Mouse (Mus musculus): Measurements from ENCODE around the gene Gm10097. TPM values are rescaled to one million over a fixed set of nuclear protein-coding genes. Genes with fewer than 3 reads are reported as not detected.

The Gm10097 gene
- total and polyA plus RNA-seq, 3 experiments, result not detected

- H3K27ac ChIP-seq (ENCODE audit: control insufficient read depth, low read depth, low read length), result no peak overlapping the region
- H3K9me3 ChIP-seq (replicated peaks; ENCODE audit: insufficient read depth, low read length), result no peaks in the 10 kb centered on the region
- no peaks in the 10 kb centered on the region; a peak in 1 of 4 replicates for H3K36me3 ChIP-seq (ENCODE audit: control insufficient read depth in 1 of 2, insufficient read depth in 2 of 2, low read length in 2 of 2)
- TF ChIP-seq MAX (IDR thresholded peaks at IDR 0.05; ENCODE audit: low read length), result no peak
- no peak for TF ChIP-seq MYC (IDR thresholded peaks at IDR 0.05; ENCODE audit: low read depth, low read length)
- TF ChIP-seq JUND (IDR thresholded peaks at IDR 0.05; ENCODE audit: low read depth, low read length), result no peak
- no peak for DNase-seq (ENCODE audit: low read depth, low spot score)
- no peaks in the 10 kb centered on the region for H3K79me2 ChIP-seq (ENCODE audit: control insufficient read depth, insufficient read depth, low read length, poor library complexity)
- H3K4me1 ChIP-seq (ENCODE audit: control insufficient read depth in 1 of 2, insufficient read depth in 2 of 2, low read length in 2 of 2), result no peaks in the 10 kb centered on the region
- no peak overlapping the region for H3K9ac ChIP-seq (ENCODE audit: control insufficient read depth, low read depth, low read length, poor library complexity, severe bottlenecking)
- no peaks in the 10 kb centered on the region for H3K27me3 ChIP-seq (ENCODE audit: control insufficient read depth in 1 of 2, insufficient read depth in 2 of 2, low read length in 2 of 2)
- H3K4me3 ChIP-seq (ENCODE audit: control insufficient read depth in 1 of 2, insufficient read depth in 1 of 2, low read depth in 2 of 2, low read length in 2 of 2), result no peak overlapping the region
Measured at GRCm38 (mm10) chr10:5041254-5041653, 27.7 kb upstream of the Gm10097 start.

DNA sequence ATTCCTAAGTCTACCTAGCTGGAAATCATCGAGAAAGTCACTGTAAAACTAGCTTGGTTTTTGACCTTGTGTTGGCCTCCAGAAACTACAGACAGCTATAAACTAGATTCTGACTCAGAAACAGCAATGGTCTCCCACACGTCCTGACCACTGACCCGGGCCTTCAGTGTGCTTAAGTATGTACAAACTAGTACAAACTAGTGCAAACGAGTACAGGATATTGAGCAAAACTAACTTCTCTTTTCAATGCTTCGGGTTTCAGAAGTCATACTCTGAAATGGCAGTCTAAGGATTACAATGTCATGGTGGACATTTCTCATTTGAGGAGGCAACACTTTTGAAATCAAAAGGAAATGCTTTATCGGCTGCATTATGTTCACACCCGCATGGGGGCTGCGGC lies 24.5 kb upstream of the Gm10097 start:
- no peak for DNase-seq (ENCODE audit: low read depth, low spot score)

GRCm38 (mm10) chr10:5045213-5045612 lies 23.8 kb upstream of the Gm10097 start:
- H3K79me2 ChIP-seq (ENCODE audit: control insufficient read depth, insufficient read depth, low read length, poor library complexity), result no peaks in the 10 kb centered on the region
- H3K4me3 ChIP-seq (ENCODE audit: control insufficient read depth in 1 of 2, insufficient read depth in 1 of 2, low read depth in 2 of 2, low read length in 2 of 2), result no peak overlapping the region
- H3K36me3 ChIP-seq (ENCODE audit: control insufficient read depth in 1 of 2, insufficient read depth in 2 of 2, low read length in 2 of 2), result no peaks in the 10 kb centered on the region; a peak in 1 of 4 replicates
- no peaks in the 10 kb centered on the region for H3K4me1 ChIP-seq (ENCODE audit: control insufficient read depth in 1 of 2, insufficient read depth in 2 of 2, low read length in 2 of 2)
- H3K9me3 ChIP-seq (replicated peaks; ENCODE audit: insufficient read depth, low read length), result no peaks in the 10 kb centered on the region
- no peak for DNase-seq (ENCODE audit: low read depth, low spot score)
- no peak for TF ChIP-seq MYB (IDR thresholded peaks at IDR 0.05; ENCODE audit: low read depth, low read length)
- no peak for TF ChIP-seq TCF12 (IDR thresholded peaks at IDR 0.05; ENCODE audit: low read depth, low read length)
- no peak for TF ChIP-seq MAX (IDR thresholded peaks at IDR 0.05; ENCODE audit: low read length)
- TF ChIP-seq RAD21 (IDR thresholded peaks at IDR 0.05; ENCODE audit: low read depth, low read length), result no peak
- H3K27ac ChIP-seq (ENCODE audit: control insufficient read depth, low read depth, low read length), result no peak overlapping the region
- H3K9ac ChIP-seq (ENCODE audit: control insufficient read depth, low read depth, low read length, poor library complexity, severe bottlenecking), result no peak overlapping the region
- H3K27me3 ChIP-seq (ENCODE audit: control insufficient read depth in 1 of 2, insufficient read depth in 2 of 2, low read length in 2 of 2), result no peaks in the 10 kb centered on the region

More for the DNA sequence above, 24.5 kb upstream of the Gm10097 start:
- TF ChIP-seq RAD21 (IDR thresholded peaks at IDR 0.05; ENCODE audit: low read depth, low read length) (no peak), ZC3H11A (IDR thresholded peaks at IDR 0.05; ENCODE audit: low read depth, low read length) (no peak), MAFK (IDR thresholded peaks at IDR 0.05; ENCODE audit: borderline replicate concordance, low read depth, low read length) (no peak), SMC3 (IDR thresholded peaks at IDR 0.05; ENCODE audit: low read depth, low read length) (no peak), ELF1 (IDR thresholded peaks at IDR 0.05; ENCODE audit: low read depth, low read length) (no peak), EP300 (IDR thresholded peaks at IDR 0.05; ENCODE audit: low read depth in 1 of 2, low read length in 2 of 2) (no peak), KAT2A (conservative IDR thresholded peaks at IDR 0.05; ENCODE audit: low read depth, low read length) (no peak), NELFE (IDR thresholded peaks at IDR 0.05; ENCODE audit: low read depth, low read length) (no peak), POLR2AphosphoS2 (IDR thresholded peaks at IDR 0.05; ENCODE audit: low read length) (no peak), MAX (IDR thresholded peaks at IDR 0.05; ENCODE audit: low read length) (no peak)
- Histone ChIP-seq H3K4me3 (ENCODE audit: control insufficient read depth in 1 of 2, insufficient read depth in 1 of 2, low read depth in 2 of 2, low read length in 2 of 2) (no peak overlapping the region), H3K9me3 (replicated peaks; ENCODE audit: insufficient read depth, low read length) (no peaks in the 10 kb centered on the region), H3K27me3 (ENCODE audit: control insufficient read depth in 1 of 2, insufficient read depth in 2 of 2, low read length in 2 of 2) (no peaks in the 10 kb centered on the region), H3K79me2 (ENCODE audit: control insufficient read depth, insufficient read depth, low read length, poor library complexity) (no peaks in the 10 kb centered on the region), H3K27ac (ENCODE audit: control insufficient read depth, low read depth, low read length) (no peak overlapping the region), H3K9ac (ENCODE audit: control insufficient read depth, low read depth, low read length, poor library complexity, severe bottlenecking) (no peak overlapping the region), H3K4me1 (ENCODE audit: control insufficient read depth in 1 of 2, insufficient read depth in 2 of 2, low read length in 2 of 2) (no peaks in the 10 kb centered on the region), H3K36me3 (ENCODE audit: control insufficient read depth in 1 of 2, insufficient read depth in 2 of 2, low read length in 2 of 2) (no peaks in the 10 kb centered on the region; a peak in 1 of 4 replicates)
